Mouse (Mus musculus) duodenum, adult 2 months (tissue): Measurements from ENCODE around the gene Olfr605. TPM values are rescaled to one million over a fixed set of nuclear protein-coding genes. Genes with fewer than 3 reads are reported as not detected.

ENCODE experiments used
- polyA plus RNA-seq: library from polyadenylated mRNA; depleted of rRNA; stranded (reverse); fragments of >200 nt; gene quantifications from 2 replicates; pipeline ENCODE4 v1.2.3, GENCODE M21; 2012; ENCODE audit warnings: low replicate concordance; rRNA removed

Gene Olfr605
- not detected in 2 replicates for polyA plus RNA-seq

GRCm38 (mm10) chr7:103445339-103445738 is at the start of gene Olfr605:
Olfr605 (minus strand) TSS chr7:103445439.

DNA sequence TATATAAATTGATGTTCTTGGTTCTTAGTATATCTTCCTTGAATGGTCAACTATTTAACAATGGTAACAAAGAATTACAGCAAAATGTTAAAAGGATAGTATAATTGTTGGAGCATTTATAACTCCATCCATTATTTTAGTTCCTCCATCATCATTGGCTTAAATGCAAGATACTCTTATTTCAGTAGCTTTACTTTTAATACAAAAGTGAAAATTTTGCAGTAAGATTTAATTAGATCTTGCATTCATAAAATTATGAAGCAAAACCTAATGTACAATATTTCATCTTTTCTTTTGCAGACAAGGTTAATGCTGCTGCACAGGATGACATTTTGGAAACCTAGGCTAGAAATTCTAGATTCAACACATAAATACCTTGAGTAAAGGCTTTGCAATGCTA is 24.3 kb upstream of the Olfr605 start, which contains the start of gene Olfr608:
TSS of gene Olfr608 (plus strand) at position 301 of the 400 bp plus-strand sequence.

GRCm38 (mm10) chr7:103448746-103449145 is 3.5 kb upstream of the Olfr605 start, which contains the start of gene Olfr606:
Olfr606 (plus strand) TSS chr7:103449046.

DNA sequence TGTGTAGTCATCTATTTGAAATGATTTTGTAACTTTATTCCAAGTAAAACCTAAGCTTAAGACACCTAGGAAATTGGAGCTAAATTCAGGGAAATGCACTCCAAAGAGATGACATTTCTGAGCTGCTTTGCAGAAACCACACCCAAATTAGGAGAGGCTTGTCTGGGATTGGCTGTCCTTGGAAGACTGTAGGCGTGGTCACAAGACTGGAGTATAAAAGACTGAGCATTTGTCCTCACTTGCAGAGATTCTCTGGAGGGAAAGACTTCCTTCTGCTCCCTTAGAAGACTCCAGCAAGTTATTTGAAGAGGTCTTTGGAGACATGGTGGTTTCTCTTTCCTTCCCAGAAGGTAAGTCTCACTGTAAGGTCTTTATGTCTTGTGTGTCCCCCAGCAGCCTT is 30.5 kb downstream of the Olfr605 start, which contains the start of gene Usp17lc:
TSS of gene Usp17lc (plus strand) at position 301 of the 400 bp plus-strand sequence.

Other genes with a start within 250 kb of the Olfr605 start
- gene Olfr593, start 233.6 kb downstream of the Olfr605 start, polyA plus RNA-seq = not detected in 2 replicates
- not detected in 2 replicates for gene Olfr594, start 228.4 kb downstream of the Olfr605 start, polyA plus RNA-seq
- gene Usp17ld, start 192.9 kb downstream of the Olfr605 start, polyA plus RNA-seq = not detected in 2 replicates
- not detected in 2 replicates for gene Olfr596, start 139.8 kb downstream of the Olfr605 start, polyA plus RNA-seq
- gene Olfr597, start 129.1 kb downstream of the Olfr605 start, polyA plus RNA-seq = not detected in 2 replicates
- not detected in 2 replicates for gene Olfr598, start 121.9 kb downstream of the Olfr605 start, polyA plus RNA-seq
- gene Olfr599, start 109.5 kb downstream of the Olfr605 start, polyA plus RNA-seq = not detected in 2 replicates
- not detected in 2 replicates for gene Olfr600, start 95.8 kb downstream of the Olfr605 start, polyA plus RNA-seq
- not detected in 2 replicates for gene Olfr601, start 82.8 kb downstream of the Olfr605 start, polyA plus RNA-seq
- gene Olfr603, start 59.3 kb downstream of the Olfr605 start, polyA plus RNA-seq = not detected in 2 replicates
- gene Usp17lc, start 30.4 kb downstream of the Olfr605 start, polyA plus RNA-seq = not detected in 2 replicates
- gene Olfr606, start 3.6 kb upstream of the Olfr605 start, polyA plus RNA-seq = not detected in 2 replicates
- not detected in 2 replicates for gene Olfr607, start 18.7 kb upstream of the Olfr605 start, polyA plus RNA-seq
- gene Olfr608, start 24.4 kb upstream of the Olfr605 start, polyA plus RNA-seq = not detected in 2 replicates
- not detected in 2 replicates for gene Olfr609, start 52.6 kb upstream of the Olfr605 start, polyA plus RNA-seq
- gene Olfr610, start 66.7 kb upstream of the Olfr605 start, polyA plus RNA-seq = not detected in 2 replicates
- not detected in 2 replicates for gene Olfr611, start 75.4 kb upstream of the Olfr605 start, polyA plus RNA-seq
- gene Olfr612, start 97.3 kb upstream of the Olfr605 start, polyA plus RNA-seq = not detected in 2 replicates
- gene Olfr613, start 102.6 kb upstream of the Olfr605 start, polyA plus RNA-seq = not detected in 2 replicates
- not detected in 2 replicates for gene Olfr615, start 110.6 kb upstream of the Olfr605 start, polyA plus RNA-seq
- not detected in 2 replicates for gene Olfr616, start 123.7 kb upstream of the Olfr605 start, polyA plus RNA-seq
- gene Olfr617, start 127.6 kb upstream of the Olfr605 start, polyA plus RNA-seq = not detected in 2 replicates
- gene Olfr618, start 144.7 kb upstream of the Olfr605 start, polyA plus RNA-seq = not detected in 2 replicates
- gene Olfr619, start 155.1 kb upstream of the Olfr605 start, polyA plus RNA-seq = not detected in 2 replicates
- gene Olfr620, start 167.1 kb upstream of the Olfr605 start, polyA plus RNA-seq = not detected in 2 replicates
- not detected in 2 replicates for gene Olfr622, start 197.3 kb upstream of the Olfr605 start, polyA plus RNA-seq
- not detected in 2 replicates for gene Olfr623, start 218.3 kb upstream of the Olfr605 start, polyA plus RNA-seq
- not detected in 2 replicates for gene Olfr624, start 225.8 kb upstream of the Olfr605 start, polyA plus RNA-seq
- not detected in 2 replicates for gene Olfr625-ps1, start 237.3 kb upstream of the Olfr605 start, polyA plus RNA-seq